Comparison of ENCODE assay signal across 7 mouse cellular contexts in genomic region chr15:93251553-93252250, GRCm38 (mm10). TPM values are rescaled to one million over a fixed set of nuclear protein-coding genes. Genes with fewer than 3 reads are reported as not detected.
DNase-seq lines count a peak whose midpoint lies in the region; ATAC-seq and TF ChIP-seq lines count a peak whose summit lies in the region.

No protein-coding gene starts in this region.

- TF ChIP-seq CTCF in stomach, postnatal 0 days (IDR thresholded peaks at IDR 0.05; ENCODE audit: low read depth) = peak; percentile 37

- no peaks in the 10 kb centered on the region for H3K27me3 ChIP-seq in kidney, embryonic 14.5 days (ENCODE audit: control insufficient read depth, insufficient read depth, low read length)
- no peaks in the 10 kb centered on the region for H3K27me3 ChIP-seq in embryonic facial prominence, embryonic 11.5 days (ENCODE audit: control insufficient read depth, insufficient read depth, low read length)
- no peaks in the 10 kb centered on the region for H3K27me3 ChIP-seq in stomach, postnatal 0 days (ENCODE audit: control insufficient read depth, insufficient read depth, low read length)
- no peaks in the 10 kb centered on the region for H3K27me3 ChIP-seq in hindbrain, embryonic 14.5 days (ENCODE audit: control insufficient read depth, insufficient read depth, low read length)

- in situ Hi-C loops in ES-E14 (cut with MboI; ENCODE audit: low sequenced_read_pairs in 2 of 2, unreplicated experiment in 2 of 2) = no loop called here

- H3K27ac ChIP-seq in kidney, embryonic 14.5 days (ENCODE audit: low read depth, low read length) = no peak overlapping the region
- H3K27ac ChIP-seq in ES-E14 (ENCODE audit: insufficient read depth, low read depth, low read length, poor library complexity, severe bottlenecking) = no peak overlapping the region
- no peak overlapping the region for H3K27ac ChIP-seq in embryonic facial prominence, embryonic 11.5 days (replicated peaks; ENCODE audit: low read depth, low read length)
- H3K27ac ChIP-seq in stomach, postnatal 0 days (replicated peaks) = no peak overlapping the region
- H3K27ac ChIP-seq in hindbrain, embryonic 14.5 days = no peak overlapping the region

- H3K9ac ChIP-seq in kidney, embryonic 14.5 days (ENCODE audit: low read depth, low read length) = no peak overlapping the region
- H3K9ac ChIP-seq in ES-E14 (ENCODE audit: insufficient read depth, low read depth, low read length, poor library complexity, severe bottlenecking) = no peak overlapping the region
- no peak overlapping the region for H3K9ac ChIP-seq in embryonic facial prominence, embryonic 11.5 days (replicated peaks; ENCODE audit: low read length)
- H3K9ac ChIP-seq in stomach, postnatal 0 days (ENCODE audit: low read length) = no peak overlapping the region
- H3K9ac ChIP-seq in hindbrain, embryonic 14.5 days = no peak overlapping the region

- intact Hi-C loops in left cerebral cortex, postnatal 14 days (cut with DNase I) = no loop called here

- 0 out of 2 replicates have a peak, but pooled peaks cover 5% of the 10 kb centered on the region for H3K4me1 ChIP-seq in kidney, embryonic 14.5 days (ENCODE audit: control insufficient read depth, insufficient read depth, low read length)
- H3K4me1 ChIP-seq in ES-E14 (ENCODE audit: control insufficient read depth in 2 of 2, insufficient read depth in 2 of 2, low read length in 2 of 2, poor library complexity in 1 of 2) = peaks cover 0 to 5% of the 10 kb centered on the region in 2 experiments; a peak in 2 of 4 replicates
- no peaks in the 10 kb centered on the region for H3K4me1 ChIP-seq in embryonic facial prominence, embryonic 11.5 days (ENCODE audit: control insufficient read depth, insufficient read depth, low read length)
- no peaks in the 10 kb centered on the region for H3K4me1 ChIP-seq in stomach, postnatal 0 days (replicated peaks; ENCODE audit: control insufficient read depth, insufficient read depth)
- H3K4me1 ChIP-seq in hindbrain, embryonic 14.5 days (replicated peaks; ENCODE audit: control insufficient read depth, insufficient read depth, low read length) = no peaks in the 10 kb centered on the region

- no peak for DNase-seq in kidney, adult 18-20 months
- DNase-seq in ES-E14 (ENCODE audit: low read depth, low spot score) = peak; percentile 21
- peak; percentile 44 for DNase-seq in embryonic facial prominence, embryonic 11.5 days (ENCODE audit: low spot score)
- peak; percentile 53 to 55 for DNase-seq in left cerebral cortex, postnatal 14 days (ENCODE audit: low spot score in 2 of 2)
- no peak for DNase-seq in stomach, postnatal 0 days (ENCODE audit: low spot score)
- no peak for DNase-seq in hindbrain, embryonic 14.5 days (ENCODE audit: low spot score)

- no peaks in the 10 kb centered on the region for H3K9me3 ChIP-seq in kidney, embryonic 14.5 days (ENCODE audit: control insufficient read depth, low read length)
- no peaks in the 10 kb centered on the region for H3K9me3 ChIP-seq in ES-E14 (ENCODE audit: control insufficient read depth, insufficient read depth, low read depth, low read length)
- no peaks in the 10 kb centered on the region for H3K9me3 ChIP-seq in embryonic facial prominence, embryonic 11.5 days (replicated peaks; ENCODE audit: control insufficient read depth, low read length)
- H3K9me3 ChIP-seq in stomach, postnatal 0 days (ENCODE audit: control insufficient read depth, low read length) = no peaks in the 10 kb centered on the region
- no peaks in the 10 kb centered on the region for H3K9me3 ChIP-seq in hindbrain, embryonic 14.5 days (ENCODE audit: control insufficient read depth, low read length)

- TF ChIP-seq EP300 in stomach, postnatal 0 days (optimal IDR thresholded peaks at IDR 0.05) = no peak

- peak; percentile 61; the same call in 1 of the 2 replicates for ATAC-seq in kidney, embryonic 14.5 days (ENCODE audit: low FRiP score, low TSS enrichment)
- ATAC-seq in embryonic facial prominence, embryonic 11.5 days (replicated peaks; ENCODE audit: insufficient number of reproducible peaks, low FRiP score, low TSS enrichment, low read depth) = no peak
- no peak for ATAC-seq in stomach, postnatal 0 days (ENCODE audit: low FRiP score, low TSS enrichment)
- no peak for ATAC-seq in hindbrain, embryonic 14.5 days (ENCODE audit: low FRiP score)

- H3K4me3 ChIP-seq in kidney, embryonic 14.5 days (ENCODE audit: low read length) = no peak overlapping the region
- no peak overlapping the region for H3K4me3 ChIP-seq in ES-E14 (ENCODE audit: insufficient read depth in 1 of 2, low read depth in 1 of 2, low read length in 2 of 2, poor library complexity in 1 of 2, severe bottlenecking in 1 of 2)
- no peak overlapping the region for H3K4me3 ChIP-seq in embryonic facial prominence, embryonic 11.5 days (ENCODE audit: low read depth, low read length)
- no peak overlapping the region for H3K4me3 ChIP-seq in stomach, postnatal 0 days (ENCODE audit: low read depth, low read length)
- no peak overlapping the region for H3K4me3 ChIP-seq in hindbrain, embryonic 14.5 days (replicated peaks; ENCODE audit: low read length)

- 27% methylated on average over 13 of the region's 13 CpGs for WGBS in kidney, embryonic 14.5 days
- 44% methylated on average over 13 of the region's 13 CpGs for WGBS in embryonic facial prominence, embryonic 11.5 days
- WGBS in stomach, postnatal 0 days = 65% methylated on average over 13 of the region's 13 CpGs
- WGBS in hindbrain, embryonic 14.5 days = 77% methylated on average over 13 of the region's 13 CpGs

- peaks cover 23% of the 10 kb centered on the region; the same call in 1 of the 2 replicates for H3K36me3 ChIP-seq in kidney, embryonic 14.5 days (ENCODE audit: control insufficient read depth, insufficient read depth, low read length)
- H3K36me3 ChIP-seq in ES-E14 (ENCODE audit: control insufficient read depth, insufficient read depth, low read length, poor library complexity, severe bottlenecking) = peaks cover 12% of the 10 kb centered on the region
- no peaks in the 10 kb centered on the region for H3K36me3 ChIP-seq in embryonic facial prominence, embryonic 11.5 days (replicated peaks; ENCODE audit: control insufficient read depth, insufficient read depth, low read depth, low read length)
- peaks cover 17% of the 10 kb centered on the region; the same call in 1 of the 2 replicates for H3K36me3 ChIP-seq in stomach, postnatal 0 days (ENCODE audit: control insufficient read depth, insufficient read depth, low read length)
- peaks cover 37% of the 10 kb centered on the region for H3K36me3 ChIP-seq in hindbrain, embryonic 14.5 days (replicated peaks; ENCODE audit: control insufficient read depth, insufficient read depth)

- no peak overlapping the region for H3K4me2 ChIP-seq in kidney, embryonic 14.5 days (replicated peaks; ENCODE audit: low read depth, low read length)
- no peak overlapping the region for H3K4me2 ChIP-seq in embryonic facial prominence, embryonic 11.5 days (ENCODE audit: low read depth, low read length)
- H3K4me2 ChIP-seq in stomach, postnatal 0 days (replicated peaks; ENCODE audit: low read depth) = no peak overlapping the region
- H3K4me2 ChIP-seq in hindbrain, embryonic 14.5 days (replicated peaks) = no peak overlapping the region

TF ChIP-seq in ES-E14, 5 proteins besides CTCF, POLR2A, EP300 and RAD21:
- TF ChIP-seq ZC3H11A (IDR thresholded peaks at IDR 0.05; ENCODE audit: borderline replicate concordance, low read depth, low read length) (no peak), HCFC1 (IDR thresholded peaks at IDR 0.05; ENCODE audit: borderline replicate concordance, insufficient read depth, low read length) (no peak), MAFK (IDR thresholded peaks at IDR 0.05; ENCODE audit: insufficient read depth, low read depth, low read length) (no peak), ZNF384 (IDR thresholded peaks at IDR 0.05; ENCODE audit: low read depth, low read length) (no peak), CHD2 (IDR thresholded peaks at IDR 0.05; ENCODE audit: low read depth, low read length) (no peak)

RNA-seq across cellular contexts. Expression of gene Gxylt1, which starts 23.3 kb away (rescaled TPM):
- polyA plus RNA-seq in kidney, embryonic 14.5 days (2014; fragmentation: Nextera tagmentation; extraction: Ambion mirVana) = 12.7 and 21.6 TPM in 2 replicates
- 22.7 and 27.7 TPM in 2 replicates for total RNA-seq in ES-E14 (2012; rRNA removed)
- 21.1 and 22.3 TPM in 2 replicates for polyA plus RNA-seq in embryonic facial prominence, embryonic 11.5 days (2014; fragmentation: Nextera tagmentation; extraction: Ambion mirVana)
- 10 to 100 TPM in 1 of 2 experiments, 1 to 10 TPM in 1; 8.9 to 10.1 TPM for total RNA-seq in left cerebral cortex, postnatal 14 days (2021)
- polyA plus RNA-seq in stomach, postnatal 0 days (2015; fragmentation: Nextera tagmentation; extraction: Ambion mirVana) = 5.2 and 5.7 TPM in 2 replicates
- polyA plus RNA-seq in hindbrain, embryonic 14.5 days (2014; fragmentation: Nextera tagmentation; extraction: Ambion mirVana) = 6.5 and 7.3 TPM in 2 replicates

Comparison
In these comparisons a context has a peak if more than half of its experiments do, and no peak if none do; other contexts are left out.
1. DNase-seq: peak in ES-E14 (single experiment), embryonic facial prominence, embryonic 11.5 days (single experiment) and left cerebral cortex, postnatal 14 days (2 of 2); none in kidney, adult 18-20 months (single experiment), stomach, postnatal 0 days (single experiment) and hindbrain, embryonic 14.5 days (single experiment).